Mouse (Mus musculus) intestine, embryonic 15.5 days (tissue): ENCODE results near the gene Thra. TPM values are rescaled to one million over a fixed set of nuclear protein-coding genes. Genes with fewer than 3 reads are reported as not detected.
"Not testable (repeated sequence)": the region's sequence is repeated elsewhere in the genome, so short reads cannot be mapped to it uniquely, and the experiment has no call there.

ENCODE experiments used
- ATAC-seq: fragments of 200-750 bp; cut with Nextera tagmentation; 2 replicates; pipeline ENCODE4 v1.8.0; 2017; ENCODE audit warnings: moderate TSS enrichment, moderate library complexity
- H3K27ac ChIP-seq: fragments of 300-500 bp; sonication (generic); 2 replicates; pipeline ENCODE4 v1.5.1; 2015; ENCODE audit warnings: mild to moderate bottlenecking, inconsistent platforms
- H3K27me3 ChIP-seq: fragments of 300-500 bp; sonication (generic); replicated peaks from 2 replicates; pipeline ENCODE4 v1.6.1; 2015; ENCODE audit warnings: inconsistent platforms
- H3K36me3 ChIP-seq: fragments of 300-500 bp; sonication (generic); 2 replicates; pipeline ENCODE4 v1.6.1; 2015; ENCODE audit warnings: inconsistent platforms
- H3K4me1 ChIP-seq: fragments of 300-500 bp; sonication (generic); replicated peaks from 2 replicates; pipeline ENCODE4 v1.6.1; 2015; ENCODE audit warnings: inconsistent platforms
- H3K4me2 ChIP-seq: fragments of 300-500 bp; sonication (generic); replicated peaks from 2 replicates; pipeline ENCODE4 v1.6.1; 2015; ENCODE audit warnings: mild to moderate bottlenecking, inconsistent platforms
- H3K4me3 ChIP-seq: fragments of 300-500 bp; sonication (generic); replicated peaks from 2 replicates; pipeline ENCODE4 v1.5.1; 2015; ENCODE audit warnings: inconsistent platforms
- H3K9ac ChIP-seq: fragments of 300-500 bp; sonication (generic); 2 replicates; pipeline ENCODE4 v1.6.1; 2015; ENCODE audit warnings: inconsistent platforms
- H3K9me3 ChIP-seq: fragments of 300-500 bp; sonication (generic); 2 replicates; pipeline ENCODE4 v1.6.1; 2016; ENCODE audit warnings: inconsistent platforms
- WGBS: fragments of 180-500 bp; shearing (Covaris S2); methylation state at CpG from one replicate; pipeline ENCODE4 v1.1.7; 2015; 5-methylcytosine and 5-hydroxymethylcytosine counted together
- polyA plus RNA-seq: library from polyadenylated mRNA; unstranded; fragments of >200 nt; fragmentation: Nextera tagmentation; extraction: Ambion mirVana; gene quantifications from 2 replicates; pipeline ENCODE4 v1.2.1, GENCODE M21; 2015

Gene Thra
- polyA plus RNA-seq, 1 experiment from 2014 or later = 42.7 TPM

DNA sequence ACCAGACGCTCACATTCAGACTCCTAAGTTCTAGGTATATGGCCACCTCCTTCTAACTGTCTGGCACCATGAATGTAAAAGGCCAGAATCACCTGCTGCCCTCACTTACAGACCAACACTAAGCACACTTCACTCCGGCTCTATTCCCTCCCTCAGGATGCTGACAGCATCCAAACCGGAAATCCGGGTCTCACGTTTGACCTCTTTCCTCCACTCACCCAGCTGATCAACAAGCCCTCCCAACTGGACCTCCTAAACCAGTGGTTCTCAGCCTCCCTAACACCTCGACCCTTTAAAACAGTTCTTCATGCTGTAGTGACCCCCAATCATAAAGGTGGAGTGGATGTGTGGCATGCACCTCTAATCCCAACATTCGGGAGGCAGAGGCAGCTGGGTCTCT, 17.3 kb upstream of the Thra start:
- ATAC-seq = no peak
- H3K36me3 ChIP-seq = 0 out of 2 replicates have a peak, but pooled peaks cover 3% of the 10 kb centered on the region
- H3K27ac ChIP-seq = no peak overlapping the region
- H3K9me3 ChIP-seq = no peaks in the 10 kb centered on the region
- H3K9ac ChIP-seq = no peak overlapping the region
- no peaks in the 10 kb centered on the region for H3K27me3 ChIP-seq
- no peak overlapping the region for H3K4me3 ChIP-seq
- WGBS = 72% methylated on average over 7 of the region's 7 CpGs
- H3K4me1 ChIP-seq = peaks cover 11% of the 10 kb centered on the region; the same call in 1 of the 2 replicates
- H3K4me2 ChIP-seq = no peak overlapping the region

GRCm38 (mm10) chr11:98725926-98726506, 14.4 kb upstream of the Thra start:
- H3K4me2 ChIP-seq = no peak overlapping the region
- ATAC-seq = no peak
- no peaks in the 10 kb centered on the region for H3K9me3 ChIP-seq
- H3K36me3 ChIP-seq = no peaks in the 10 kb centered on the region
- H3K4me1 ChIP-seq = peaks cover 15% of the 10 kb centered on the region
- H3K9ac ChIP-seq = no peak overlapping the region
- no peaks in the 10 kb centered on the region for H3K27me3 ChIP-seq
- no peak overlapping the region for H3K27ac ChIP-seq
- 93% methylated on average over 15 of the region's 15 CpGs for WGBS
- H3K4me3 ChIP-seq = no peak overlapping the region

DNA sequence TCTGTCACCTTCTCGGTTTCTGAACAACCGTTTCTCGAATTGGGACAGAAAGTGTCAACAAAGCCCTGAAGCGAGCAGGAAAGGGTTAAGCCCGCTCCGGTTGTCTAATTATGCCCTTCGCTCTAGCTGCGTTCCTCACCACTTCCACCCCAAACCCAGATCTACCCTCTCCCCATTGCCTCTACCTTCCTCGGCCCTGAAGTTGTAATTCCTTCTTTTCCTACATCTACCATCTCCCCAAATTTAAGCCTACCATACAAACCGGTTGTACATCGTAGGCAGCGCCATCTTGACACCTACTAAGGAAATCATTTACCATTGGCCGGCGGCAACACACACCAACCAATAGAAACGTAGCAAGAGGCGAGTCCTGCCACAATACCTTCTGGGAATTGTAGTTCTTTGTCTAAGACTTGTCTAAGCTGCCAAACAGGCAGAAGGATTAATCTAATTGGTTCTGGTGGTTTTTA, 11.3 kb upstream of the Thra start, which contains the start of gene Med24:
TSS of gene Med24 (minus strand) at position 317 of the 470 bp plus-strand sequence.
- peak; percentile 94 for ATAC-seq
- Histone ChIP-seq H3K4me1 (peaks cover 4% of the 10 kb centered on the region; the same call in 1 of the 2 replicates), H3K4me3 (peak within 1 kb of the TSS; percentile 61), H3K27ac (no peak within 1 kb of the TSS), H3K27me3 (no peaks in the 10 kb centered on the region), H3K9me3 (0 out of 2 replicates have a peak, but pooled peaks cover 1% of the 10 kb centered on the region), H3K4me2 (peak within 1 kb of the TSS; percentile 63), H3K9ac (peak within 1 kb of the TSS; percentile 54), H3K36me3 (no peaks in the 10 kb centered on the region)
- WGBS = under 1% methylated on average over 16 of the region's 16 CpGs

DNA sequence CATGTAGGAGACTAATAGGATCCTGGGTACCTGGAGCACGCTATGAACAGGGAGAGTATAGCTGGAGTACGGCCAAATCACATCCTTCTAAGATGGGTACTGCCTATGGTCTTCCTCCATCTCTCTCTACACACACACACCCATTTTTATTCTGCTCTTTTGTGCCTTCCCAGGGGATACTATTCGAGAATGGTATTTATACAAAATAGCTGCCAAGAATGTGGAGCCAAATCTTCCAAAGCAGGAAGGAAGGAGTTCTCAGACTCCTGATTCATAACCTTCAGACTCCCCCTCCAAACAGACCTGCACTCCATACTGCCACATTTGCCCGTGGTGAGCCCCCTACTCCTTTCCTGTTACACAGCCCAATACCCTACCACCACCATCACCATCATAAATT, 9.7 kb upstream of the Thra start:
- H3K4me3 ChIP-seq = no peak overlapping the region
- H3K9ac ChIP-seq = no peak overlapping the region
- WGBS = 52% methylated on average over 4 of the region's 4 CpGs
- no peak overlapping the region for H3K27ac ChIP-seq
- H3K4me2 ChIP-seq = no peak overlapping the region
- ATAC-seq = no peak
- no peaks in the 10 kb centered on the region for H3K36me3 ChIP-seq
- H3K9me3 ChIP-seq = 0 out of 2 replicates have a peak, but pooled peaks cover 4% of the 10 kb centered on the region
- H3K27me3 ChIP-seq = no peaks in the 10 kb centered on the region
- peaks cover 4% of the 10 kb centered on the region; the same call in 1 of the 2 replicates for H3K4me1 ChIP-seq

- peak; percentile 16; the same call in 1 of the 2 replicates for ATAC-seq
- Histone ChIP-seq H3K4me2 (no peak overlapping the region), H3K9ac (no peak overlapping the region), H3K4me3 (no peak overlapping the region), H3K36me3 (no peaks in the 10 kb centered on the region), H3K27me3 (no peaks in the 10 kb centered on the region), H3K4me1 (peaks cover 4% of the 10 kb centered on the region; the same call in 1 of the 2 replicates), H3K9me3 (0 out of 2 replicates have a peak, but pooled peaks cover 4% of the 10 kb centered on the region), H3K27ac (no peak overlapping the region)
- WGBS = 55% methylated on average over 5 of the region's 5 CpGs
These were observed 9.3 kb upstream of the Thra start for GRCm38 (mm10) chr11:98731134-98731533.

DNA sequence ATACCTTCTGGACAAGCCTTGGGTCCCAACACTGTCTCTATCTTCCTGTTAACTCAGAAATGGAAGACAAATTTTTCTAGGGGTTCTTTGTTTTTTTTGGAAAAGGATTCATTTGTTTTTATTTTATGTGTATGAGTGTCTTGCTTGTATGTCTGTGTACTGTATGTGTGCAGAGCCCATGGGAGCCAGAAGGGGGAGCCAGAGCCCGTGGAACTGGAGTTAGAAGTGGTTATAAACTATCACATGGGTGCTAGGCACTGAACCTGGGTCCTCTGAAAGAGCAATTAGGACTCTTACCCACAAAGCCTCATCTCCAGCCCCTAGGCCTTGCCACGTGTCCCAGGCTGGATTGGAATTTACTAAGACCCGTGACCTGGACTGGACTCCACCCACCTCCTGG, 6.4 kb upstream of the Thra start:
- H3K4me2 ChIP-seq = no peak overlapping the region
- H3K4me1 ChIP-seq = no peaks in the 10 kb centered on the region
- H3K36me3 ChIP-seq = no peaks in the 10 kb centered on the region
- H3K27me3 ChIP-seq = no peaks in the 10 kb centered on the region
- ATAC-seq = no peak
- 0 out of 2 replicates have a peak, but pooled peaks cover 4% of the 10 kb centered on the region for H3K9me3 ChIP-seq
- H3K9ac ChIP-seq = no peak overlapping the region
- no peak overlapping the region for H3K4me3 ChIP-seq
- H3K27ac ChIP-seq = no peak overlapping the region
- WGBS = 68% methylated on average over 3 of the region's 3 CpGs

DNA sequence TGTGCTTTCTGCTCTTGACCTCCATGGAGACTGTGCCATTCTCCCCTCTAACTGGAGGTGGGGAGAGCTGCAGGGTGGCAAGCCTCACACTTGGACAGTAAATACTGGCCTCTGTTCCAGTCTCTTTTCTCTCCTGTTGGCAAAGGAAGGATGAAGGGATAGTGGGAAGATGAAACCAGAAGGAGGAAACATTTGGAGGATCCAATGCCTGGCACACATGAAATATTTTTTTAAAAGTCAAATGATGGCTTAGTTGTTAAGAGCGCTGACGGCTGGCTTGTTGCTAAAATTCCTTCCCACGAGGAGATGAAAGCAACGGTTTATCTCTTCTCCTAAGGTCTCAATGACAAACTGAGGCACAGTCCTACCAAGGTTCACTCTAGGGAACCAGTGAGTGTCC, 5.3 kb upstream of the Thra start:
- Histone ChIP-seq H3K9me3 (0 out of 2 replicates have a peak, but pooled peaks cover 4% of the 10 kb centered on the region), H3K36me3 (no peaks in the 10 kb centered on the region), H3K27me3 (no peaks in the 10 kb centered on the region), H3K4me1 (peaks cover 5% of the 10 kb centered on the region), H3K9ac (no peak overlapping the region), H3K4me2 (no peak overlapping the region), H3K4me3 (no peak overlapping the region), H3K27ac (no peak overlapping the region)
- WGBS = 95% methylated on average over 4 of the region's 4 CpGs
- ATAC-seq = no peak

DNA sequence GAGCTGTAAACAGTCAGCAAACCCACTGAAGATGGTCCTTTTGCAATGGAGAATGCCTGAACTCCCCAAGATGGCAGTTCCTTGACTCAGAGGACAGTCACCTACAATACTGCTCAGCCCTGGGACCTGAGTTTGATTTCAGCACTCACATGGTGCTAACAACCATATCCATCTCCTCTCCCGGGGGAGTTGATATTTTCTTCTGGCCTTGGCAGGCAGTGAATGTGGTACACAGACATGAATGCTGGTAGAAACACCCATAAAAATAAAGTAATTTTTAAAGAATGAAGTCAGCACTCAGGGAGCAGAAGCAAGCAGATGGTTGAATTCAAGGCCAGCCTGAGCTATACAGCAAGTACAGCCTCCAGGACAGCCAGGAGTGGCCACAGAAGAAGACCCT, 4.3 kb upstream of the Thra start:
- Histone ChIP-seq H3K4me2 (no peak overlapping the region), H3K4me3 (no peak overlapping the region), H3K9me3 (0 out of 2 replicates have a peak, but pooled peaks cover 4% of the 10 kb centered on the region), H3K27me3 (no peaks in the 10 kb centered on the region), H3K4me1 (peaks cover 15% of the 10 kb centered on the region), H3K9ac (no peak overlapping the region), H3K36me3 (no peaks in the 10 kb centered on the region), H3K27ac (no peak overlapping the region)
- no peak for ATAC-seq
- 89% methylated on average over 1 of the region's 1 CpGs for WGBS

- not testable (repeated sequence) for H3K36me3 ChIP-seq, H3K27ac ChIP-seq, H3K9ac ChIP-seq, H3K9me3 ChIP-seq, H3K4me3 ChIP-seq, ATAC-seq, H3K4me2 ChIP-seq, H3K27me3 ChIP-seq
- WGBS = 66% methylated on average over 2 of the region's 2 CpGs
- peaks cover 16% of the 10 kb centered on the region for H3K4me1 ChIP-seq
These were observed 3.2 kb upstream of the Thra start for GRCm38 (mm10) chr11:98737220-98737619.

DNA sequence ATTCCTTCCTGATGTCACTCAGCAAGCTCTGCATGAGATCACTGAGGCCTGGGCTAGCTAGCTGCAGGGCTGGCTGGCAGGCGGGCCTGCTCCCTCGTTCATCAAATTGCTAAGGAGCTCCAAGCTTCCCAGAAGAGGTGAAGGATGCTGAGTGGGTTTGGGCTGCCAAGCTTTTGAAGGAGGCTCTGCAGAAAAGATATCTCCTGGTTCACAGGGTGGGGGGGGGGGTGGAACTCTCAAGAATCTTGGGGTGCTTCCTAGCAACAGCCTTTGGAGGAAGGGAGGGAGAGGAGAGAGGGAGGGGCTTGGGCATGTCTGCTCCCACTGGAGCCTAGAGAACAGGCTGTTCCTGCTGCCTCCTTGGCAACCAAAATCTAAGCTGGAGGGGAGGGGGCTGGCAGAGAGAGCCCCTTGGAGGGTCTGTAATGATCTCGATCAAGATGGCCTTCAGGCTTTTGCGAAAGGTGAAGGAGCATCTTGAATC, 2.0 kb upstream of the Thra start:
- Histone ChIP-seq H3K9ac (no peak overlapping the region), H3K4me1 (peaks cover 23% of the 10 kb centered on the region), H3K36me3 (no peaks in the 10 kb centered on the region), H3K27me3 (no peaks in the 10 kb centered on the region), H3K4me3 (no peak overlapping the region), H3K9me3 (0 out of 2 replicates have a peak, but pooled peaks cover 4% of the 10 kb centered on the region), H3K27ac (no peak overlapping the region), H3K4me2 (no peak overlapping the region)
- WGBS = 50% methylated on average over 4 of the region's 4 CpGs
- ATAC-seq = no peak

GRCm38 (mm10) chr11:98738925-98739324, 1.5 kb upstream of the Thra start:
- Histone ChIP-seq H3K4me1 (peaks cover 27% of the 10 kb centered on the region), H3K9ac (no peak overlapping the region), H3K27ac (no peak overlapping the region), H3K4me2 (no peak overlapping the region), H3K27me3 (no peaks in the 10 kb centered on the region), H3K4me3 (no peak overlapping the region), H3K9me3 (0 out of 2 replicates have a peak, but pooled peaks cover 4% of the 10 kb centered on the region), H3K36me3 (no peaks in the 10 kb centered on the region)
- WGBS = 71% methylated on average over 9 of the region's 9 CpGs
- no peak for ATAC-seq

- Histone ChIP-seq H3K4me1 (peaks cover 38% of the 10 kb centered on the region), H3K4me2 (peak overlapping the region; percentile 86), H3K36me3 (no peaks in the 10 kb centered on the region), H3K4me3 (peak overlapping the region; percentile 92), H3K27ac (peak overlapping the region; percentile 95), H3K9me3 (no peaks in the 10 kb centered on the region), H3K9ac (peak overlapping the region; percentile 98), H3K27me3 (no peaks in the 10 kb centered on the region)
- ATAC-seq = peak; percentile 11
- 7% methylated on average over 8 of the region's 8 CpGs for WGBS
These were observed 429 bp upstream of the Thra start for GRCm38 (mm10) chr11:98740026-98740392.
